Mouse (Mus musculus) c-Kit-positive CD71-positive TER-119-positive erythroid progenitor cells, embryonic 14.5 days (primary cell): ENCODE results near the gene Olfr1490.
"Not testable (repeated sequence)": the region's sequence is repeated elsewhere in the genome, so short reads cannot be mapped to it uniquely, and the experiment has no call there.

Source experiments
- DNase-seq: peaks from one replicate; pipeline ENCODE4 v3.0.0-alpha.2; 2013; ENCODE audit warnings: low spot score

The Olfr1490 gene

DNA sequence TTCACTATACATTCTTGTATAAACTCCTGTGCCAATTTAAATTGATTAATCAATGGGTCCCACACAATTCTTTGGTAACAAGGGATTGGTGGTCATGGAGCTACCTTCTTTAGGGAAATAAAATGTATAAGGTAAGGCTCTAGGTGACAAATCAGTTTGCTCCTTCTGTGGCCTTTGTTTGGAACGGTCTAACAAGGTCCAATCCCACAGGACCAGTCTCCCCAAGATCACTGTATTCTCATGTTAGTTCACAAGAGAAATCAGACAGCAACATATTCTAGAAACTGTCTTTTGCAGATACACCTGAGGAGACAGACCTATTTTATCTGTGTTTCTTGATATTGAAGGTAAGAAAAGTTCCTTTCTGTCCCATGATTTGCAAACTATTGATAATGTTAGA, at the start of gene Olfr1490:
TSS of gene Olfr1490 (plus strand) at position 301 of the 400 bp plus-strand sequence.
- no peak for DNase-seq

DNA sequence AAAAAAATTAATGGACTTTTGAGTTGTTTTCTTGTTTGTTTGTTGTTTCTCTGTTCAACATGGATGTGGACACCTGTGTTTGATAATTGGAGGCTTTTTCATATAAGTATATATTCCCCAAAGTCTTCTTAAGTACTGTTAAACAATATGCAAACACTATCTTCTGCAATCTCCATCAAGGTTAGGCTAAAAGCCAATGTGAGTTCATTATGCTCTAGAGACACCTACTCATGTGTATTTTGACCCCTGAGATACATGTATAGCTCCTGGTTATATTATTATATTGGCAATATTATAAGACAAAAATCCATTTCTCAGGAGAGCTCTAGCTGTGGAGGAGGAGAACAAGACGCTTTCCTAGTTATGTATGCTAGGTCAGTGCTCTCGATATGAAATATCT, 33.8 kb upstream of the Olfr1490 start, which contains the start of gene Olfr1487:
TSS of gene Olfr1487 (plus strand) at position 301 of the 400 bp plus-strand sequence.
- DNase-seq, result not testable (repeated sequence)

DNA sequence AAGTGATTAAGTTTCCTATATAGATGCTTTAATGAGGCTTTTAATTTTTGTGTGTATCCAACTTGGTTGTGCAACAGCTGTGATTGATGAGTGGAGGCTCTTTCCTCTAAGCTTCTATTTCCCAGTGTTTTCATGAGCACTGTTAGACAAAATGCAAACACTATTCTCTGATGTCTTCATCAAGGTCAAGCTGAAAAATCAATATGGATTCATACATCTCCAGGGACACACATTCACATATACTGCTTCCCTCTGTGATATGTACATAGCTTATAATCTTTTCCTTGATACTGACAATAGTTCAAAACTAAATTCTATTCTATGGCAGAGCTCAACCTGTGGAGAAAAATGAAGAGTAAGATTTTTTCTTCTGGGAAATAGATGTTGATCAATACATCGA, 19.6 kb upstream of the Olfr1490 start, which contains the start of gene Olfr1489:
TSS of gene Olfr1489 (plus strand) at position 301 of the 400 bp plus-strand sequence.
- no peak for DNase-seq

DNA sequence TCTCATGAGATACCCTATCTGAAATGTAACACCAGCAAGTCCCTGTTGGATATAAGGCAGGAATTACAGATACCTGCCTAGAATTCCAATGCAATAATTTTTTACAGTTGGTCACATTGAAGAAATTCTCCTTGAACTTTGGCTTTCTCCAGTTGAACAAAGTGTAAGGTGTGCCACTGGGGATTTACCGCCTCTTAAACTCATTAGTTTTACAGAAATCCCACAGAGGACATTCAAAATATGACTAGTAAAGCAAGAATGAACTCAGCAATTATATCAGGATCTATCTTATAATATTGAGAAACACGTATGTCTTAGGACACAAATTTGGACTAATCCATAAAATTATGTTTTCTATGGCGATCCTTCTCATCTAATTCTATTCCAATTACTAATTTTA, 46.1 kb downstream of the Olfr1490 start, which contains the start of gene Olfr1491:
TSS of gene Olfr1491 (plus strand) at position 301 of the 400 bp plus-strand sequence.
- DNase-seq, result no peak
